In the genomic region with DNA sequence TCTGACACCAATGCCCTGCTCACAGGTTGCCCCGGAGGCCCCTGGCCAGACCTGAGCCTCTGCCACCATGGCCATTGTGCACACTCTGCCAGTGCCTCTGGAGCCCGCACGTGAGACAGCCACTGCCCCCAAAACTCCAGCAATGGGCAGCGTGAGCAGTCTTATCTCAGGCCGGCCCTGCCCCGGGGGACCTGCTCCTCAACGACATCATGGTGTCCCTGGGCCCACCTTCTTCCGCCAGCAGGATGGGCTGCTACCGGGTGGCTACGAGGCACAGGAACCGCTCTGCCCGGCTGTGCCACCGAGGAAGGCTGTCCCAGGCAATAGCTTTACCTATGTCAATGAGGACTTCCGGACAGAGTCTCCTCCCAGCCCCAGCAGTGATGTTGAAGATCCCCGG, we compare ENCODE assay signal across 9 mouse cellular contexts. TPM values are rescaled to one million over a fixed set of nuclear protein-coding genes. Genes with fewer than 3 reads are reported as not detected.
DNase-seq lines count a peak whose midpoint lies in the region; ATAC-seq and TF ChIP-seq lines count a peak whose summit lies in the region.
"Had no signal": no experiment of that assay in that cellular context is flagged by ENCODE, and none has a peak within 500 bp of the region (broad histone marks: within the 10 kb centered on the region; RNA-seq: fewer than 3 reads in every experiment).

No protein-coding gene starts in this region.

- H3K9ac ChIP-seq in hindbrain, embryonic 11.5 days (ENCODE audit: low read depth, low read length) = no peak overlapping the region
- H3K9ac ChIP-seq: liver, postnatal 0 days had no signal

- H3K4me3 ChIP-seq in hindbrain, embryonic 10.5 days = peak overlapping the region; percentile 23; the same call in 1 of the 2 replicates
- no peak overlapping the region for H3K4me3 ChIP-seq in hindbrain, embryonic 11.5 days (ENCODE audit: low read depth, low read length)
- H3K4me3 ChIP-seq in G1E (ENCODE audit: low read depth, low read length) = peak overlapping the region; percentile 13; the same call in 1 of the 2 replicates
- no peak overlapping the region for H3K4me3 ChIP-seq in brown adipose tissue, adult 24 weeks (ENCODE audit: insufficient read depth, low read depth, low read length)
- 0 out of 2 replicates have a peak overlapping the region, but pooled peaks have one; percentile 9 for H3K4me3 ChIP-seq in limb, embryonic 10.5 days

- no peak for ATAC-seq in hindbrain, embryonic 11.5 days (ENCODE audit: low FRiP score)
- ATAC-seq in G1E (ENCODE audit: extremely low read depth, insufficient number of reproducible peaks, low FRiP score, poor library complexity, severe bottlenecking) = no peak
- ATAC-seq: liver, postnatal 0 days had no signal

- TF ChIP-seq CTCF in G1E (IDR thresholded peaks at IDR 0.05; ENCODE audit: low read depth, low read length) = no peak

- H3K36me3 ChIP-seq in hindbrain, embryonic 10.5 days = peaks cover 61% of the 10 kb centered on the region
- H3K36me3 ChIP-seq in hindbrain, embryonic 11.5 days (ENCODE audit: control insufficient read depth, insufficient read depth, low read length) = peaks cover 22% of the 10 kb centered on the region
- H3K36me3 ChIP-seq in G1E (replicated peaks) = peaks cover 60% of the 10 kb centered on the region
- peaks cover 68% of the 10 kb centered on the region for H3K36me3 ChIP-seq in limb, embryonic 10.5 days

- H3K4me1 ChIP-seq in hindbrain, embryonic 10.5 days (replicated peaks) = peaks cover 64% of the 10 kb centered on the region
- peaks cover 11% of the 10 kb centered on the region for H3K4me1 ChIP-seq in hindbrain, embryonic 11.5 days (replicated peaks; ENCODE audit: control insufficient read depth, insufficient read depth, low read length)
- H3K4me1 ChIP-seq in G1E (ENCODE audit: insufficient read depth, low read depth, low read length) = peaks cover 53% of the 10 kb centered on the region
- peaks cover 17% of the 10 kb centered on the region for H3K4me1 ChIP-seq in brown adipose tissue, adult 24 weeks (ENCODE audit: control insufficient read depth, insufficient read depth, insufficient read length, low read length)
- H3K4me1 ChIP-seq in limb, embryonic 10.5 days = peaks cover 57% of the 10 kb centered on the region

- H3K9me3 ChIP-seq in hindbrain, embryonic 10.5 days = no peaks in the 10 kb centered on the region
- no peaks in the 10 kb centered on the region for H3K9me3 ChIP-seq in hindbrain, embryonic 11.5 days (ENCODE audit: control insufficient read depth, low read length)
- H3K9me3 ChIP-seq in G1E (replicated peaks) = no peaks in the 10 kb centered on the region
- no peaks in the 10 kb centered on the region for H3K9me3 ChIP-seq in limb, embryonic 10.5 days (replicated peaks)

- no peaks in the 10 kb centered on the region; the same call in 1 of the 2 replicates for H3K27me3 ChIP-seq in hindbrain, embryonic 10.5 days (ENCODE audit: insufficient read depth, poor library complexity, severe bottlenecking)
- no peaks in the 10 kb centered on the region for H3K27me3 ChIP-seq in hindbrain, embryonic 11.5 days (ENCODE audit: control insufficient read depth, insufficient read depth, low read length)
- H3K27me3 ChIP-seq in G1E (ENCODE audit: insufficient read depth, low read length) = no peaks in the 10 kb centered on the region
- H3K27me3 ChIP-seq in limb, embryonic 10.5 days (ENCODE audit: low read depth, poor library complexity, severe bottlenecking) = no peaks in the 10 kb centered on the region

- no peak for DNase-seq in hindbrain, embryonic 10.5 days (ENCODE audit: low spot score)
- no peak for DNase-seq in hindbrain, embryonic 11.5 days (ENCODE audit: low spot score)
- no peak for DNase-seq in G1E (ENCODE audit: low spot score)
- DNase-seq in limb, embryonic 10.5 days (ENCODE audit: low spot score) = no peak
- no peak for DNase-seq in adrenal gland, postnatal 14 days
- DNase-seq in ovary, adult 18-20 months (ENCODE audit: low spot score) = no peak
- DNase-seq: liver, postnatal 0 days; right cerebral cortex, postnatal 25 days had no signal

- WGBS in hindbrain, embryonic 10.5 days = 92% methylated on average over 15 of the region's 15 CpGs
- WGBS in hindbrain, embryonic 11.5 days = 91% methylated on average over 15 of the region's 15 CpGs
- 97% methylated on average over 15 of the region's 15 CpGs for WGBS in limb, embryonic 10.5 days

- H3K4me2 ChIP-seq in hindbrain, embryonic 11.5 days (replicated peaks; ENCODE audit: low read depth, low read length) = no peak overlapping the region

- peak overlapping the region; percentile 42; the same call in 1 of the 2 replicates for H3K27ac ChIP-seq in hindbrain, embryonic 10.5 days
- no peak overlapping the region for H3K27ac ChIP-seq in hindbrain, embryonic 11.5 days (ENCODE audit: low read depth, low read length)
- H3K27ac ChIP-seq in brown adipose tissue, adult 24 weeks (replicated peaks; ENCODE audit: low read depth, low read length) = peak overlapping the region; percentile 50; the same call in 1 of the 2 replicates
- H3K27ac ChIP-seq in limb, embryonic 10.5 days = 0 out of 2 replicates have a peak overlapping the region, but pooled peaks have one; percentile 25

RNA-seq across cellular contexts. Expression of a gene that starts 7.1 kb away (rescaled TPM):
- polyA plus RNA-seq in hindbrain, embryonic 10.5 days (2016; fragmentation: Nextera tagmentation; extraction: Ambion mirVana) = 67.5 and 69.1 TPM in 2 replicates
- 39.7 and 41.0 TPM in 2 replicates for polyA plus RNA-seq in hindbrain, embryonic 11.5 days (2014; fragmentation: Nextera tagmentation; extraction: Ambion mirVana)
- total RNA-seq in G1E (2014; fragmentation: Nextera tagmentation) (25.6 and 32.7 TPM in 2 replicates), G1E (2017) (21.7 and 28.5 TPM in 2 replicates)
- polyA plus RNA-seq in G1E (2012) = 122 and 157 TPM in 2 replicates
- 32.4 and 34.7 TPM in 2 replicates for polyA plus RNA-seq in brown adipose tissue, adult 24 weeks (2012; ENCODE audit: insufficient read depth, insufficient read length, missing spikeins)
- 87.5 and 90.8 TPM in 2 replicates for polyA plus RNA-seq in limb, embryonic 10.5 days (2016; fragmentation: Nextera tagmentation; extraction: Ambion mirVana)
- 70.4 and 77.4 TPM in 2 replicates for total RNA-seq in adrenal gland, postnatal 14 days (2021)

RNA-seq across cellular contexts. Expression of a gene that starts 15.1 kb away (rescaled TPM):
- 75.6 and 83.0 TPM in 2 replicates for polyA plus RNA-seq in hindbrain, embryonic 10.5 days (2016; fragmentation: Nextera tagmentation; extraction: Ambion mirVana)
- 69.0 and 75.0 TPM in 2 replicates for polyA plus RNA-seq in hindbrain, embryonic 11.5 days (2014; fragmentation: Nextera tagmentation; extraction: Ambion mirVana)
- total RNA-seq in G1E (2014; fragmentation: Nextera tagmentation) (35.6 and 41.8 TPM in 2 replicates), G1E (2017) (39.7 and 42.2 TPM in 2 replicates)
- 91.6 and 94.7 TPM in 2 replicates for polyA plus RNA-seq in G1E (2012)
- 53.4 and 58.6 TPM in 2 replicates for polyA plus RNA-seq in brown adipose tissue, adult 24 weeks (2012; ENCODE audit: insufficient read depth, insufficient read length, missing spikeins)
- polyA plus RNA-seq in limb, embryonic 10.5 days (2016; fragmentation: Nextera tagmentation; extraction: Ambion mirVana) = 69.8 and 75.3 TPM in 2 replicates
- 45.6 and 50.0 TPM in 2 replicates for total RNA-seq in adrenal gland, postnatal 14 days (2021)

RNA-seq across cellular contexts. Expression of a gene that starts 15.9 kb away (rescaled TPM):
- 23.6 and 32.6 TPM in 2 replicates for polyA plus RNA-seq in hindbrain, embryonic 10.5 days (2016; fragmentation: Nextera tagmentation; extraction: Ambion mirVana)
- polyA plus RNA-seq in hindbrain, embryonic 11.5 days (2014; fragmentation: Nextera tagmentation; extraction: Ambion mirVana) = 15.0 and 16.6 TPM in 2 replicates
- total RNA-seq in G1E (2014; fragmentation: Nextera tagmentation) = 19.3 and 22.4 TPM in 2 replicates
- 20.4 and 22.0 TPM in 2 replicates for total RNA-seq in G1E (2017)
- 14.1 and 14.7 TPM in 2 replicates for polyA plus RNA-seq in G1E (2012)
- 9.1 and 11.1 TPM in 2 replicates for polyA plus RNA-seq in brown adipose tissue, adult 24 weeks (2012; ENCODE audit: insufficient read depth, insufficient read length, missing spikeins)
- 39.2 and 45.4 TPM in 2 replicates for polyA plus RNA-seq in limb, embryonic 10.5 days (2016; fragmentation: Nextera tagmentation; extraction: Ambion mirVana)
- 27.5 and 30.7 TPM in 2 replicates for total RNA-seq in adrenal gland, postnatal 14 days (2021)

RNA-seq across cellular contexts. Expression of a gene that starts 24.2 kb away (rescaled TPM):
- 0.26 and 0.40 TPM in 2 replicates for polyA plus RNA-seq in hindbrain, embryonic 10.5 days (2016; fragmentation: Nextera tagmentation; extraction: Ambion mirVana)
- 0.62 TPM in 1 of 2 replicates, not detected in the other for polyA plus RNA-seq in hindbrain, embryonic 11.5 days (2014; fragmentation: Nextera tagmentation; extraction: Ambion mirVana)
- not detected in 2 replicates for total RNA-seq in G1E (2014; fragmentation: Nextera tagmentation)
- total RNA-seq in G1E (2017) = 0.05 TPM in 1 of 2 replicates, not detected in the other
- polyA plus RNA-seq in G1E (2012) = 0.02 and 0.04 TPM in 2 replicates
- not detected in 2 replicates for polyA plus RNA-seq in brown adipose tissue, adult 24 weeks (2012; ENCODE audit: insufficient read depth, insufficient read length, missing spikeins)
- polyA plus RNA-seq in limb, embryonic 10.5 days (2016; fragmentation: Nextera tagmentation; extraction: Ambion mirVana) = 0.20 and 0.28 TPM in 2 replicates
- not detected in 2 replicates for total RNA-seq in adrenal gland, postnatal 14 days (2021)
- polyA plus RNA-seq: liver, postnatal 0 days had no signal

RNA-seq across cellular contexts. Expression of a gene that starts 25.9 kb away (rescaled TPM):
- polyA plus RNA-seq in hindbrain, embryonic 10.5 days (2016; fragmentation: Nextera tagmentation; extraction: Ambion mirVana) = 9.8 and 17.8 TPM in 2 replicates
- polyA plus RNA-seq in hindbrain, embryonic 11.5 days (2014; fragmentation: Nextera tagmentation; extraction: Ambion mirVana) = 22.7 and 23.8 TPM in 2 replicates
- total RNA-seq in G1E (2014; fragmentation: Nextera tagmentation) (26.1 and 34.6 TPM in 2 replicates), G1E (2017) (7.4 TPM in 2 replicates)
- 4.4 and 6.7 TPM in 2 replicates for polyA plus RNA-seq in G1E (2012)
- 2.0 and 5.0 TPM in 2 replicates for polyA plus RNA-seq in brown adipose tissue, adult 24 weeks (2012; ENCODE audit: insufficient read depth, insufficient read length, missing spikeins)
- 4.6 and 8.4 TPM in 2 replicates for polyA plus RNA-seq in limb, embryonic 10.5 days (2016; fragmentation: Nextera tagmentation; extraction: Ambion mirVana)
- total RNA-seq in adrenal gland, postnatal 14 days (2021) = 51.7 and 58.1 TPM in 2 replicates

Comparison
In these comparisons a context has a peak if more than half of its experiments do, and no peak if none do; other contexts are left out.
1. H3K4me3 ChIP-seq: peak in hindbrain, embryonic 10.5 days (single experiment), G1E (single experiment) and limb, embryonic 10.5 days (single experiment); none in hindbrain, embryonic 11.5 days (single experiment) and brown adipose tissue, adult 24 weeks (single experiment).